Mouse (Mus musculus) C2C12 (cell line): ENCODE data around the gene Zfp109. TPM values are rescaled to one million over a fixed set of nuclear protein-coding genes. Genes with fewer than 3 reads are reported as not detected.
A peak's percentile ranks its signal among the peaks of the same experiment; 100 is the strongest.

Experiments used
- H3K27me3 ChIP-seq: one replicate; pipeline ENCODE4 v1.6.1; 2011; ENCODE audit not compliant: control insufficient read depth, insufficient read depth, insufficient read length
- H3K36me3 ChIP-seq: one replicate; pipeline ENCODE4 v1.6.1; 2011; ENCODE audit not compliant: control insufficient read depth, insufficient read depth
- H3K4me3 ChIP-seq: one replicate; pipeline ENCODE4 v1.5.1; 2011; ENCODE audit warnings: mild to moderate bottlenecking, control low read depth; ENCODE audit not compliant: poor library complexity, insufficient read depth, severe bottlenecking
- H3K79me2 ChIP-seq: one replicate; pipeline ENCODE4 v1.6.1; 2011; ENCODE audit not compliant: control insufficient read depth, insufficient read depth
- H3K79me3 ChIP-seq: one replicate; pipeline ENCODE4 v1.6.1; 2011; ENCODE audit warnings: low read depth, control low read depth
- H3ac ChIP-seq: one replicate; pipeline ENCODE3; 2011; ENCODE audit warnings: low read depth; ENCODE audit not compliant: control insufficient read depth, insufficient read length
- CEBPB ChIP-seq: IDR thresholded peaks from one replicate; pipeline ENCODE4 v1.6.1; 2011; ENCODE audit warnings: low read depth, mild to moderate bottlenecking, control low read depth, moderate library complexity
- CTCF ChIP-seq: IDR thresholded peaks from one replicate; pipeline ENCODE4 v1.5.1; 2011; ENCODE audit not compliant: control insufficient read depth, insufficient read depth, insufficient read length
- FOSL1 ChIP-seq: IDR thresholded peaks from one replicate; pipeline ENCODE4 v1.8.0; 2011; ENCODE audit warnings: mild to moderate bottlenecking, low read length; ENCODE audit not compliant: poor library complexity, insufficient read depth, severe bottlenecking
- MAX ChIP-seq: IDR thresholded peaks from one replicate; pipeline ENCODE4 v1.6.1; 2011; ENCODE audit warnings: mild to moderate bottlenecking, control low read depth
- MYOD1 ChIP-seq: IDR thresholded peaks from one replicate; pipeline ENCODE4 v1.6.1; 2011; ENCODE audit warnings: low read depth; ENCODE audit not compliant: control insufficient read depth, insufficient read length
- MYOG ChIP-seq: IDR thresholded peaks from one replicate; pipeline ENCODE4 v1.6.1; 2011; ENCODE audit not compliant: control insufficient read depth, insufficient read length; ENCODE audit errors: extremely low read depth
- USF1 ChIP-seq: IDR thresholded peaks from one replicate; pipeline ENCODE4 v1.6.1; 2011; ENCODE audit warnings: low read depth, mild to moderate bottlenecking, control low read depth, moderate library complexity
- polyA plus RNA-seq: library from polyadenylated mRNA; unstranded; fragments of >200 nt; fragmentation: generic; extraction: Trizol; gene quantifications from one replicate; pipeline ENCODE4 v1.2.1, GENCODE M21; 2012; ENCODE audit warnings: missing spikeins

Zfp109 gene
- polyA plus RNA-seq, 1 experiment = 0.26 TPM

DNA sequence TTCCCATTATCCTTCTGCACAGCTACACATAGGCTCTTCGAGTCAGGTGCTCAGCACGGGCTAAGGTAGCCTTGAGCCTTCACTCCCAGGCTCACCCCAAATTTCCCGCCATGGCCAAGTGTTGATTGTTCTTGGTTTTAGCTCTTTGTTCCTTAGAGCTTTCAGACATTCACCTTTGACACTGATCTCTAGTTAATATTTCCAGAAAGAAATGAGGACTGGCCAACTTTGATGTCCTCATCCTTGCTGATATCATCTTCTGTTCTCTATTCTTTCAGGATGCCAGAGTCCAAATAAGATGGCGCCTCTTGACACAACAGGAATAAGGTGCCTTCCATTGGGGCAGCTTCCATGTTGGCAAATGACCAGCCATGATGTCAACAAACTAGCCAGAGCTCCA lies 37.1 kb upstream of the Zfp109 start:
- Histone ChIP-seq H3K79me3 (no peaks in the 10 kb centered on the region), H3K4me3 (no peak overlapping the region), H3K79me2 (no peaks in the 10 kb centered on the region), H3ac (no peak overlapping the region), H3K36me3 (no peaks in the 10 kb centered on the region), H3K27me3 (no peaks in the 10 kb centered on the region)
- TF ChIP-seq CEBPB (no peak), MYOG (no peak), MAX (no peak), FOSL1 (no peak), MYOD1 (no peak), USF1 (no peak), CTCF (no peak)

DNA sequence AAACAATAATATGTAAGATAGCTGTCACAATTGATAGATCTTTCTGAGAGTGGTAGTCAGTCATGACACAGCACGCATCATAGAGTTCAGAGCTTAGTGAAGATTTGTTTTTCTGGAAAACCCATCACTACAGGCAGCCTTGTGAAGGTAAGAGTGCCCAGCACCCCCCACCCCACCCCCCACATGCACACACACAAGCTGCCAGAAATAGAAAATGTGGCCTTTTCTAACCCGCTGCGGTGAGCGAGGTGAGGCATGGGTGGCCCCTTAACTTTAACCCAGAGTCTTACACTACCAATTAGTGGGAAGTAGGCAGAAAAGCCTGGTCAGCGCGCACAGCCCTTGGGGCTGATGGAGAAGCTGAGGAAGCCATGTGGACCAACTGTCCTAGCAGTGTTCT lies 33.8 kb upstream of the Zfp109 start:
- H3K27me3 ChIP-seq = no peaks in the 10 kb centered on the region
- no peak overlapping the region for H3ac ChIP-seq
- TF ChIP-seq USF1 (no peak), MYOG (no peak), MAX (no peak), MYOD1 (no peak), CEBPB (no peak), FOSL1 (no peak), CTCF (no peak)
- H3K79me3 ChIP-seq = no peaks in the 10 kb centered on the region
- H3K36me3 ChIP-seq = no peaks in the 10 kb centered on the region
- no peak overlapping the region for H3K4me3 ChIP-seq
- H3K79me2 ChIP-seq = no peaks in the 10 kb centered on the region

DNA sequence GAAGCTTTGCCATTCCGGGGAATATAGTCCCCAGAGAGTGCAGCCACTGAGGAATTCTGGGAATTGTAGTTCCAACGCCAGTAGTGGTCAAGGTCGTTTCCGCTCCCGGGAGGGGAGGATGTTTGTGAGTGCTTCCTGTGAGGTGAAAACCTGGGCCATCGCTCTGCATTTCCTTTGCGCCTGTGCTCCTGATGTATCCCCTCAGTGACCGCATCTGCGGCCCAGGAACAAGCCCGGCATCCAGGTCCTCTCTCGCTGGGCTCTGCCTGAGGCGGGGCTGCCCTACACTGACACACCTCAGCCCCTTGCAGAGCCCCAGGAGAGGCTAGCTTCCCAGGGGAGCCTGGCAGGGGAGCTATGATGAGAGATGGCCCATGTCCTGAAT lies 32.9 kb upstream of the Zfp109 start, which contains the start of gene Zfp93:
Zfp93 (plus strand) TSS at position 133 of the 385 bp plus-strand sequence.
- Histone ChIP-seq H3K27me3 (no peaks in the 10 kb centered on the region), H3K4me3 (peak within 1 kb of the TSS; percentile 34)
- no peak for TF ChIP-seq MYOG
- no peak for TF ChIP-seq CTCF
- TF ChIP-seq USF1 = no peak
- no peak for TF ChIP-seq MAX
- TF ChIP-seq CEBPB = no peak
- TF ChIP-seq FOSL1 = no peak
- no peak for TF ChIP-seq MYOD1

DNA sequence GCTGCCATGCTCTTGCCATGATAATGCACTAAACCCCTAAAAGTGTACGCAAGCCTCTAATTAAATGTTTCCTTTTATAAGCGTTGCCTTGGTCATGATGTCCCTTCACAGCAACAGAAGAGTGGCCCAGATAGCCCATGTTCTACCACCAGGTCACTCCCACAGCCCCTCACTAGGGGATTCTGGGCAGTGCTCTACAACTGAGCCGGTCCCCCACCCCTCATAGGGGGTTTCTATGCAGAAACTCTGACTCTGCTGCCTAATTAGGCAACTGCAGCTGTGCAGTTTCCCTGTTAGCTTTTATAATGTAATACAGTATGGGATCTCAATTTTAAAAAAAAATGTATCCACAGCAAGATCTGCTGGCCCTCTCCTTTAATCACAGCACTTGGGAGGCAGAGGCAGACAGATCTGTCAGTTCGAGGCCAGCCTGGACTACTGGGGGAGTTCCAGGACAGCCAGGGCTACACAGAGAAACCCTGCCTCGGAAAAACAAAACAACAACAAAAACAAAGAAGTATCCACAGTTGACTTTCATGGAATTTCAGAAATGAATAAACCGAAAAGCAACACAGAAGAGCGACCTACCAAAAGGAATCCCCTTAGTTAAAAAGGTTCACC lies 32.4 kb upstream of the Zfp109 start:
- H3K27me3 ChIP-seq = no peaks in the 10 kb centered on the region
- no peak overlapping the region for H3ac ChIP-seq
- H3K4me3 ChIP-seq = no peak overlapping the region
- TF ChIP-seq MAX = no peak
- no peak for TF ChIP-seq CEBPB
- TF ChIP-seq CTCF = no peak
- TF ChIP-seq MYOD1 = no peak
- no peak for TF ChIP-seq USF1
- no peak for TF ChIP-seq MYOG
- no peak for TF ChIP-seq FOSL1
- no peaks in the 10 kb centered on the region for H3K79me2 ChIP-seq
- no peaks in the 10 kb centered on the region for H3K36me3 ChIP-seq
- no peaks in the 10 kb centered on the region for H3K79me3 ChIP-seq

More for the DNA sequence above, 32.9 kb upstream of the Zfp109 start, which contains the start of gene Zfp93:
- H3K79me3 ChIP-seq = no peaks in the 10 kb centered on the region
- no peaks in the 10 kb centered on the region for H3K36me3 ChIP-seq
- no peaks in the 10 kb centered on the region for H3K79me2 ChIP-seq
- H3ac ChIP-seq = peak within 1 kb of the TSS; percentile 94

DNA sequence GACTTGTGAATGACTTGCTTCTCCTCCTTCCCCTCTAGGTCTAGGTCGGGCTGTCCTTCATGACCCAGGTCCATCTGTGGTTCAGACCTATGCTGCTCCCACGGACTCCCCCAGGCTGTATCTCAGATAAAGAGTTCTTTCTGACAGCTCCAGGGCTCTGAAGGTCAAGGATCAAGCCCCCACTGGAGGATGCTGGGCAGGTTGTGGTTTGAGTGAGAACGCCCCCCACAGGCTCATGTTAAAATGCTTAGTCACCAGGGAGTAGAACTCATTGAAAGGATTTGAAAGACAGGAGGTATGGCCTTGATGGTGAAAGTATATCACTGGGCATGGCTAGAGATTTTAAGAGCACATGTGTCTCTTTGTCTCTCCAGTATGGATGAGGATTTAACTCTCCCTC lies 31.9 kb upstream of the Zfp109 start:
- no peak for TF ChIP-seq CTCF
- TF ChIP-seq CEBPB = no peak
- no peak for TF ChIP-seq MYOD1
- TF ChIP-seq MAX = no peak
- TF ChIP-seq MYOG = no peak
- TF ChIP-seq USF1 = no peak
- TF ChIP-seq FOSL1 = no peak
- Histone ChIP-seq H3K79me3 (no peaks in the 10 kb centered on the region), H3ac (no peak overlapping the region), H3K79me2 (no peaks in the 10 kb centered on the region), H3K36me3 (no peaks in the 10 kb centered on the region), H3K4me3 (no peak overlapping the region), H3K27me3 (no peaks in the 10 kb centered on the region)
